Mouse (Mus musculus) hindbrain, embryonic 16.5 days (tissue): Measurements from ENCODE around the gene Reep3. TPM values are rescaled to one million over a fixed set of nuclear protein-coding genes. Genes with fewer than 3 reads are reported as not detected.

ENCODE experiments used
- ATAC-seq: fragments of 200-750 bp; cut with Nextera tagmentation; 2 replicates; pipeline ENCODE4 v1.8.0; 2017; ENCODE audit warnings: moderate TSS enrichment, moderate library complexity
- H3K27ac ChIP-seq: fragments of 300-500 bp; sonication (generic); 2 replicates; pipeline ENCODE4 v1.5.1; 2014; ENCODE audit warnings: low read depth, mild to moderate bottlenecking, control low read depth, low read length, moderate library complexity
- H3K27me3 ChIP-seq: fragments of 300-500 bp; sonication (generic); replicated peaks from 2 replicates; pipeline ENCODE4 v1.6.1; 2014; ENCODE audit warnings: low read length; ENCODE audit not compliant: control insufficient read depth, insufficient read depth
- H3K36me3 ChIP-seq: fragments of 300-500 bp; sonication (generic); 2 replicates; pipeline ENCODE4 v1.6.1; 2014; ENCODE audit warnings: mild to moderate bottlenecking, low read length, moderate library complexity, mixed read lengths; ENCODE audit not compliant: control insufficient read depth, insufficient read depth
- H3K4me1 ChIP-seq: fragments of 300-500 bp; sonication (generic); 2 replicates; pipeline ENCODE4 v1.6.1; 2014; ENCODE audit warnings: low read depth, low read length; ENCODE audit not compliant: control insufficient read depth, insufficient read depth
- H3K4me2 ChIP-seq: fragments of 300-500 bp; sonication (generic); 2 replicates; pipeline ENCODE4 v1.6.1; 2014; ENCODE audit warnings: mild to moderate bottlenecking, low read length, control low read depth, moderate library complexity
- H3K4me3 ChIP-seq: fragments of 300-500 bp; sonication (generic); 2 replicates; pipeline ENCODE4 v1.5.1; 2014; ENCODE audit warnings: mild to moderate bottlenecking, low read length, control low read depth, moderate library complexity
- H3K9ac ChIP-seq: fragments of 300-500 bp; sonication (generic); 2 replicates; pipeline ENCODE4 v1.6.1; 2014; ENCODE audit warnings: low read depth, mild to moderate bottlenecking, control low read depth, low read length, moderate library complexity
- H3K9me3 ChIP-seq: fragments of 300-500 bp; sonication (generic); 2 replicates; pipeline ENCODE4 v1.6.1; 2014; ENCODE audit warnings: mild to moderate bottlenecking, low read length, moderate library complexity; ENCODE audit not compliant: control insufficient read depth
- WGBS: fragments of 180-500 bp; shearing (Covaris S2); extraction: QIAGEN DNeasy Blood & Tissue Kit; methylation state at CpG from one replicate; pipeline ENCODE4 v1.1.7; 2014; 5-methylcytosine and 5-hydroxymethylcytosine counted together
- polyA plus RNA-seq: library from polyadenylated mRNA; unstranded; fragments of >200 nt; fragmentation: Nextera tagmentation; extraction: Ambion mirVana; gene quantifications from 2 replicates; pipeline ENCODE4 v1.2.1, GENCODE M21; 2015

The Reep3 gene
- polyA plus RNA-seq, 1 experiment from 2014 or later = 32.7 TPM

GRCm38 (mm10) chr10:67021494-67021893 lies 75.3 kb downstream of the Reep3 start:
- no peak for ATAC-seq
- no peak overlapping the region for H3K27ac ChIP-seq
- no peaks in the 10 kb centered on the region for H3K27me3 ChIP-seq
- no peak overlapping the region for H3K4me2 ChIP-seq
- WGBS = 92% methylated on average over 13 of the region's 13 CpGs
- H3K9me3 ChIP-seq = no peaks in the 10 kb centered on the region
- H3K36me3 ChIP-seq = no peaks in the 10 kb centered on the region
- H3K4me3 ChIP-seq = no peak overlapping the region
- H3K4me1 ChIP-seq = peaks cover 5% of the 10 kb centered on the region
- no peak overlapping the region for H3K9ac ChIP-seq

DNA sequence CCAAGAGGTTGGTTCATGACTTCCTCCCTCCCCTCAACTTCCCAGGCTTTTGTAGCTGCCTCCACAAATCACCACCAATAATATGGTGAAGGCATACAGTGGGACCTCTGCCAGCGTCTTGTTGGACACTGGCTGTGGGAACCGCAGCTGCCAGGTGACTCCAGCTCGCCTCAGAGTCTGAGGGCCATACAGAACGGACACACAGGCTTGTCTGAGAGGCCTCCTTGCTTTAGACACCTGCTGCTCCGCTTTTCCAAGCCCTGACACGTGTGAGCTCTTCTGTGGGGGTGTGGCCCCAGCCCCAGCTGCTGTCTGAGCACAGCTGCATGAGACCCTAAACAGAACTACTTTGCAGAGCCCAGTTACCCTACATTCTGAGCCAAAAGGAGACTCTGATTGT lies 77.9 kb downstream of the Reep3 start:
- Histone ChIP-seq H3K9me3 (no peaks in the 10 kb centered on the region), H3K36me3 (peaks cover under 1% of the 10 kb centered on the region), H3K4me3 (no peak overlapping the region), H3K4me2 (no peak overlapping the region), H3K27me3 (no peaks in the 10 kb centered on the region), H3K4me1 (no peaks in the 10 kb centered on the region; the same call in 1 of the 2 replicates), H3K9ac (no peak overlapping the region; the same call in 1 of the 2 replicates), H3K27ac (no peak overlapping the region)
- ATAC-seq = peak; percentile 88
- WGBS = 43% methylated on average over 6 of the region's 6 CpGs

DNA sequence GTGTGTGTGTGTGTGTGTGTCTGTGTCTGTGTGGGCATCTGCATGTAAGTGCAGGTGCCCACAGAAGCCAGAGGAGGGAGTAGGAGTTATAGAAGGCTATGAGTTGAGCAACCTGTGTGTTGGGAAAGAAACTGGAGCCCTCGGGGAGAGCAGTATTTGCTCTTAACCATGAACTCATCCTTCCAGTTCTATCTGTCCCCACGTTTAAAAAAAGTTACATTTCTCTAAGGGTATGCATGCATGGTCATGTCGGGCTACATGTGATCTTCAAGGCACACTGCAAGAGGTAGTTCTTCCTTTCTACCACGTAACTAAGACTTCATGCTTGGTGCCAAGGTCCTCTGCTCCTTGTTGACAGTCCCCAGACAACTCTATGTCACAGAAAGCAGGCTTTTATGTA lies 78.9 kb downstream of the Reep3 start:
- Histone ChIP-seq H3K9me3 (no peaks in the 10 kb centered on the region), H3K4me1 (no peaks in the 10 kb centered on the region; the same call in 1 of the 2 replicates), H3K4me2 (no peak overlapping the region), H3K36me3 (peaks cover 2% of the 10 kb centered on the region), H3K4me3 (no peak overlapping the region), H3K27me3 (no peaks in the 10 kb centered on the region), H3K9ac (no peak overlapping the region), H3K27ac (no peak overlapping the region)
- no peak for ATAC-seq
- WGBS = 90% methylated on average over 4 of the region's 4 CpGs

- Histone ChIP-seq H3K27me3 (no peaks in the 10 kb centered on the region), H3K4me3 (no peak overlapping the region), H3K9ac (no peak overlapping the region), H3K4me2 (no peak overlapping the region), H3K27ac (no peak overlapping the region), H3K36me3 (peaks cover 2% of the 10 kb centered on the region), H3K4me1 (no peaks in the 10 kb centered on the region; the same call in 1 of the 2 replicates), H3K9me3 (no peaks in the 10 kb centered on the region)
- no peak for ATAC-seq
- 51% methylated on average over 2 of the region's 2 CpGs for WGBS
Measured at GRCm38 (mm10) chr10:67017315-67017714, 79.4 kb downstream of the Reep3 start.

DNA sequence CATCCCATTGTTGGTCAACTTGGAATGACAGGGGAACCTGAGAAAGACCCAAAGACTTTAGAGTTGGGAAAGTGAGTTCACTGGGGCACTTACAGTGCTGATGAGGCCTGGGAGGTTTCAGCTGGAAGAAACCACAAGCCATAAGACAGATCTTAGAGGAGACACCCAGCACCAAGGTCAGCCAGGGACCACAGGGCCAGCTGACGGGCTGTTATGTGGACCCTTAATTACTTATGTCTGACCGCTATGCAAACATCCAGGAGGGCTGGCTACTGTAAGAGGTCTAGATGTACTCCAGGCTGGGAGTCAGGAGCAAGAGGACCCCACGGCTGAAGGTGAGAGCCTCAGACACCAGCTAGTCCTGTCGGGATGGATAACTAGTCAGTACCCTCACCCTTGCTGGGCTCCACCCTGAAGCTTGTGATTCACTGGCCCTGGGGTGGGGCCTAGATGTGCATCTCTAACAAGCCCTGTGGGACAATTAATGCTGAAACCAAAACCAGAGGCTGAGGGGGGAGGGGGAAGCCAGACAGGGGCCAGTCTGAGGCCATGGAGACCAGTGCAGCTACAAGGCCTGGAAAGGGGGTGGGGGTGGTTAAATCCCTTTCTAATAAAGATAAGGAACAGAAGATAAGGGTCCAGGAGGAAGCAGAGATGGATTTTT lies 80.0 kb downstream of the Reep3 start:
- Histone ChIP-seq H3K4me3 (no peak overlapping the region), H3K9me3 (no peaks in the 10 kb centered on the region), H3K27ac (no peak overlapping the region), H3K4me1 (no peaks in the 10 kb centered on the region; the same call in 1 of the 2 replicates), H3K36me3 (peaks cover 2% of the 10 kb centered on the region), H3K27me3 (no peaks in the 10 kb centered on the region), H3K9ac (no peak overlapping the region), H3K4me2 (no peak overlapping the region)
- WGBS = 88% methylated on average over 4 of the region's 4 CpGs
- no peak for ATAC-seq

DNA sequence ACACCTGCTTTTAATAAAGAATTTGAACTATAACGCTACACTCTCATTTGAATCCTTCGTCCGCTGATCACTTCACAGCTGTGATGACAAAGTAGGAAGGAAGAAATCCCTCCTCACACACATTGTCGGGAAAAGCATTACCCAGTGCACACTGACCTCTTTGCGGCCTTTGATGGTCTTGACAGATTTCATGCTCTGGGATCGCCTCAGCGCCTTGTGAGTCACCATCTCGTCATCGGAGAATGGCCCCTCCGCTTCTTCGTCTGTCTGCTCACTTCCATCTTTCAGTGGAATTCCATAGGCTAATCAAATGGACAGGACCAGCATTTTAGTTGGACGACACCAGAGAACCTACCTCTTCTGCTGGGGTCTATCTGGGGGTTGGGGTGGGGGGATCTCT lies 82.0 kb downstream of the Reep3 start:
- ATAC-seq = no peak
- H3K4me2 ChIP-seq = no peak overlapping the region
- H3K9ac ChIP-seq = no peak overlapping the region
- WGBS = 90% methylated on average over 12 of the region's 12 CpGs
- H3K4me3 ChIP-seq = no peak overlapping the region
- no peaks in the 10 kb centered on the region; the same call in 1 of the 2 replicates for H3K4me1 ChIP-seq
- H3K27ac ChIP-seq = no peak overlapping the region
- no peaks in the 10 kb centered on the region for H3K27me3 ChIP-seq
- H3K36me3 ChIP-seq = peaks cover 2% of the 10 kb centered on the region
- H3K9me3 ChIP-seq = no peaks in the 10 kb centered on the region

DNA sequence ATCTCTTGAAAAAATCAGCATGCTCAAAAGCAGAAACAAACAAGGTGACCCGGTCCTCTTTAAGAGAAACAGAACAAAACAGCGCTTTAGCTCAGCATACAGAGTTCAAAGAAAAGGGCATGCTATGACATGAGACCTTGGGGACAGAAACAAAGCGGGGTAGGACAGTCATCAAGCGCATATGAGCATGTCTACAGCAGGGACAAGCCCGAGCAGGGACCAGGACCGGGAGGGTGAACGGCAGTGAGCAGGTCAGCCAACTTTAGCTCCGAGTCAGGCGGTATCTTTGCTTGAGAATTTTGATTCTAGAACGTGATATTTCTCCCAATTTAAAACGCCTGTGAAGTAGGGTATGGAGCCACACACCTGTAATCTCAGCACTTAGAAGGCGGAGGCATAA lies 86.2 kb downstream of the Reep3 start:
- Histone ChIP-seq H3K9ac (no peak overlapping the region), H3K4me1 (no peaks in the 10 kb centered on the region), H3K27ac (no peak overlapping the region), H3K4me2 (no peak overlapping the region), H3K4me3 (no peak overlapping the region), H3K27me3 (no peaks in the 10 kb centered on the region), H3K9me3 (no peaks in the 10 kb centered on the region), H3K36me3 (peaks cover 2% of the 10 kb centered on the region)
- WGBS = 87% methylated on average over 12 of the region's 12 CpGs
- ATAC-seq = no peak

GRCm38 (mm10) chr10:67004527-67005042 lies 92.2 kb downstream of the Reep3 start:
- Histone ChIP-seq H3K27ac (peak overlapping the region; percentile 75), H3K4me2 (peak overlapping the region; percentile 69), H3K9me3 (no peaks in the 10 kb centered on the region), H3K9ac (0 out of 2 replicates have a peak overlapping the region, but pooled peaks have one; percentile 28), H3K36me3 (no peaks in the 10 kb centered on the region), H3K4me3 (peak overlapping the region; percentile 27), H3K4me1 (peaks cover 25% of the 10 kb centered on the region), H3K27me3 (no peaks in the 10 kb centered on the region)
- no peak for ATAC-seq
- 3% methylated on average over 12 of the region's 12 CpGs for WGBS

- H3K9ac ChIP-seq = peak overlapping the region; percentile 53
- 2% methylated on average over 22 of the region's 22 CpGs for WGBS
Measured at GRCm38 (mm10) chr10:67003743-67004526, 92.8 kb downstream of the Reep3 start.

More at GRCm38 (mm10) chr10:67003743-67004526, 92.8 kb downstream of the Reep3 start:
- Histone ChIP-seq H3K9me3 (no peaks in the 10 kb centered on the region), H3K27me3 (no peaks in the 10 kb centered on the region), H3K36me3 (no peaks in the 10 kb centered on the region), H3K27ac (peak overlapping the region; percentile 75), H3K4me3 (peak overlapping the region; percentile 27), H3K4me1 (peaks cover 25% of the 10 kb centered on the region), H3K4me2 (peak overlapping the region; percentile 69)
- ATAC-seq = peak; percentile 69
